Comparison of ENCODE assay signal across 16 mouse cellular contexts in genomic region chr1:92000226-92000625, GRCm38 (mm10).
"Had no signal": no experiment of that assay in that cellular context is flagged by ENCODE, and none has a peak within 500 bp of the region (broad histone marks: within the 10 kb centered on the region; RNA-seq: fewer than 3 reads in every experiment).

No protein-coding gene starts in this region.

- H3K4me2 ChIP-seq: lung, embryonic 14.5 days; midbrain, embryonic 11.5 days; midbrain, embryonic 13.5 days; midbrain, embryonic 15.5 days; neural tube, embryonic 12.5 days; stomach, embryonic 15.5 days had no signal

- H3K4me3 ChIP-seq: megakaryocyte, embryonic 14.5 days; midbrain, embryonic 13.5 days; midbrain, embryonic 15.5 days; neural tube, embryonic 12.5 days; stomach, embryonic 15.5 days had no signal

- H3K27ac ChIP-seq: macrophage; midbrain, embryonic 13.5 days; midbrain, embryonic 15.5 days; neural tube, embryonic 12.5 days; stomach, embryonic 15.5 days; stomach, postnatal 0 days had no signal

- H3K27me3 ChIP-seq: megakaryocyte, embryonic 14.5 days; midbrain, embryonic 13.5 days; midbrain, embryonic 15.5 days; neural tube, embryonic 12.5 days; stomach, embryonic 15.5 days had no signal

- H3K9me3 ChIP-seq: megakaryocyte, embryonic 14.5 days; midbrain, embryonic 13.5 days; midbrain, embryonic 15.5 days; neural tube, embryonic 12.5 days; stomach, embryonic 15.5 days had no signal

- ATAC-seq: midbrain, embryonic 13.5 days; midbrain, embryonic 15.5 days had no signal

- DNase-seq: lung, adult 18-20 months; lung, embryonic 14.5 days; lung, postnatal 10 days; lung, postnatal 36 days; right cerebral cortex, postnatal 14 days; thymus, adult 2 months; thymus, postnatal 25 days; thymus, postnatal 4 days had no signal

- H3K36me3 ChIP-seq: midbrain, embryonic 15.5 days; stomach, embryonic 15.5 days had no signal

- H3K4me1 ChIP-seq: midbrain, embryonic 13.5 days; midbrain, embryonic 15.5 days; neural tube, embryonic 12.5 days had no signal

- H3K9ac ChIP-seq: lung, embryonic 14.5 days; midbrain, embryonic 13.5 days; midbrain, embryonic 15.5 days; neural tube, embryonic 12.5 days; stomach, embryonic 15.5 days had no signal
